Mouse (Mus musculus): ENCODE data around the gene Samd4. TPM values are rescaled to one million over a fixed set of nuclear protein-coding genes. Genes with fewer than 3 reads are reported as not detected.
A peak's percentile ranks its signal among the peaks of the same experiment; 100 is the strongest.

The Samd4 gene
- total and polyA plus RNA-seq, 2 experiments: 1.6 TPM

DNA sequence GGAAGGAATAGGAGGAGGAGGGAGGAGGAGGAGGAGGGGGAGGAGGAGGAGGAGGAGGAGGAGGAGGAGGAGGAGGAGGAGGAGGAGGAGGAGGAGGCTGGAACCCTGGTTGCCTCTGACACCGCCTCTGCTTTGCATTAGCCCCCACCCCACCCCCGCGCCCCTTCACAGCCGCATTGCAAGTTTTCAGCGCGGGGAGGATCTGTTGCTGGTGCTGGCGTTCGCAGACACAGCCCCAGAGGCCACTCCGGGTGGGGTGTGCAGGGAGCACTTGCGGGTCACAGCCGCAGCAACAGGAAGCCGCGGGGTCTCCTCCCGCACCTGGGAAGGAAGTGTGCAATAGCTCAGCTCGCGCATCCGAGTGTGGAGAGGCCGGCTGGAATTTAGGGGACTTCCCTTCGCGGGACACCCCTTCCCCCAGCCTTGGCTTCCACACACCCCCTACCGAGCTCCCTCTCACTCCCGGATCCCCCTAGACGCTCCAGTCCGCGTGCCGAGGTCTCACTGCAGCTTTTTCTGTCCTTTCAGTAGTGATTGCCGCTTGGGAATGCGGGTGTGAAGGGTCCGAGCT is 1.3 kb downstream of the Samd4 start:
- H3K4me1 ChIP-seq (ENCODE audit: control insufficient read depth, insufficient read depth, low read length): peaks cover 4% of the 10 kb centered on the region
- WGBS: under 1% methylated on average over 28 of the region's 29 CpGs
- H3K9ac ChIP-seq (ENCODE audit: low read depth, low read length): peak overlapping the region; percentile 65
- no peaks in the 10 kb centered on the region for H3K36me3 ChIP-seq (ENCODE audit: control insufficient read depth, insufficient read depth, low read length)
- no peak for TF ChIP-seq POLR2A (IDR thresholded peaks at IDR 0.05; ENCODE audit: extremely low read depth, insufficient read depth, low read length)
- no peak for TF ChIP-seq CTCF (IDR thresholded peaks at IDR 0.05; ENCODE audit: low read depth, low read length)
- no peaks in the 10 kb centered on the region for H3K27me3 ChIP-seq (ENCODE audit: control insufficient read depth, insufficient read depth, low read length)
- peak overlapping the region; percentile 80 for H3K4me3 ChIP-seq (ENCODE audit: insufficient read depth, low read depth, low read length)
- no peaks in the 10 kb centered on the region for H3K79me2 ChIP-seq (ENCODE audit: control insufficient read depth, insufficient read depth, low read length)
- no peak for DNase-seq (ENCODE audit: extremely low read depth, low read depth, low spot score)
- H3K27ac ChIP-seq (replicated peaks; ENCODE audit: insufficient read depth, low read depth, low read length): no peak overlapping the region

DNA sequence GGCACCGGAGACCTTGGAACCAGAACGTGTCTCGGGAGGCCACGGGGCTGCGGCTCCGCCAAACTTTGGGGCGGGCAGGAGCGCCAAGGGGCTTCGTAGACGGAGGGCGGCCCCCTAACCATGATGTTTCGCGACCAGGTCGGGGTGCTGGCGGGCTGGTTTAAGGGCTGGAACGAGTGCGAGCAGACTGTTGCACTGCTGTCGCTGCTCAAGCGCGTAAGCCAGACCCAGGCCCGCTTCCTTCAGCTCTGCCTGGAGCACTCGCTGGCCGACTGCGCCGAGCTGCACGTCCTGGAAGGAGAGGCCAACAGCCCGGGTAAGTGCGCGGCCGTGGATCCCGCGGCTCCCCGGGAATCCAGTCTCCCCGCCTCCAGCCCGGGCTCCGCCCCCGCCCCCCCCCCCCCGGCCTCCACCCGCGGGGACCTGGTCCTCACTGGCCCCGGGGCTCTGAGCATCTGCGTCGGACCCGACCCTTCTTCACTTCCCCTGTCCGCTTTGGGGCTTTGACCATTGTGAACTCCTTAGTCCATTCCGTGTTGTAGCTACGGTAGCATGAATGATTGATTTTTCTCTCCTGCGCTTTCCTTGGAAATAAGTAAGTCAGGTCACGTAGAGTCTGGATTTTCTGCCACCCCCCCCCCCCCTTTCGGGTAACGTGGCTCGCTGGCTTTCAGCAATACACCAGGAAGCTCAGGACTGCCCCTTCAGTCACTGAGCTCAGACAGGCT is 2.2 kb downstream of the Samd4 start:
- peak overlapping the region; percentile 79 for H3K9ac ChIP-seq (ENCODE audit: low read depth, low read length)
- no peak overlapping the region for H3K27ac ChIP-seq (replicated peaks; ENCODE audit: insufficient read depth, low read depth, low read length)
- H3K79me2 ChIP-seq (ENCODE audit: control insufficient read depth, insufficient read depth, low read length): no peaks in the 10 kb centered on the region
- peak overlapping the region; percentile 72 for H3K4me3 ChIP-seq (ENCODE audit: insufficient read depth, low read depth, low read length)
- H3K4me1 ChIP-seq (ENCODE audit: control insufficient read depth, insufficient read depth, low read length): peaks cover 4% of the 10 kb centered on the region
- H3K36me3 ChIP-seq (ENCODE audit: control insufficient read depth, insufficient read depth, low read length): no peaks in the 10 kb centered on the region
- H3K27me3 ChIP-seq (ENCODE audit: control insufficient read depth, insufficient read depth, low read length): no peaks in the 10 kb centered on the region
- DNase-seq (ENCODE audit: extremely low read depth, low read depth, low spot score): no peak
- WGBS: under 1% methylated on average over 50 of the region's 52 CpGs
- TF ChIP-seq CTCF (IDR thresholded peaks at IDR 0.05; ENCODE audit: low read depth, low read length): no peak
- 0 out of 2 replicates have a peak, but pooled peaks have one; percentile 18 for TF ChIP-seq POLR2A (IDR thresholded peaks at IDR 0.05; ENCODE audit: extremely low read depth, insufficient read depth, low read length)

DNA sequence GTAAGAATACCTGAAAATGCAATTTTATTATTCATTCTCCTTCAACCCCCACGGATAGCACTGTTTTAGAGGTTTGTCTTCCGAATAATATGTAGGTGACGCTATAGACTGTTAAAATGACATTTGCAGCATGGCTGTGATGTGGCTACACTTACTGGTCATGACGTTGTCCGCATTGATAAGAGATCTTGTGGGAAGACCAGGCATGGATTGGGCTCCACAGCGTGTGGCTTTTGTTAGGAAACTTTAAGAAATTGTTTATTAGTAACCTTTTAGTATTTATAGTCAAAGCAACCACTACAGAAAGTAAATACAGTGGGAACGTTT is 2.7 kb downstream of the Samd4 start:
- Histone ChIP-seq H3K4me1 (ENCODE audit: control insufficient read depth, insufficient read depth, low read length) (peaks cover 4% of the 10 kb centered on the region), H3K4me3 (ENCODE audit: insufficient read depth, low read depth, low read length) (no peak overlapping the region), H3K27me3 (ENCODE audit: control insufficient read depth, insufficient read depth, low read length) (no peaks in the 10 kb centered on the region), H3K36me3 (ENCODE audit: control insufficient read depth, insufficient read depth, low read length) (no peaks in the 10 kb centered on the region), H3K79me2 (ENCODE audit: control insufficient read depth, insufficient read depth, low read length) (no peaks in the 10 kb centered on the region), H3K27ac (replicated peaks; ENCODE audit: insufficient read depth, low read depth, low read length) (no peak overlapping the region), H3K9ac (ENCODE audit: low read depth, low read length) (no peak overlapping the region)
- DNase-seq (ENCODE audit: extremely low read depth, low read depth, low spot score): no peak
- 34% methylated on average over 7 of the region's 7 CpGs for WGBS
- no peak for TF ChIP-seq POLR2A (IDR thresholded peaks at IDR 0.05; ENCODE audit: extremely low read depth, insufficient read depth, low read length)
- no peak for TF ChIP-seq CTCF (IDR thresholded peaks at IDR 0.05; ENCODE audit: low read depth, low read length)

DNA sequence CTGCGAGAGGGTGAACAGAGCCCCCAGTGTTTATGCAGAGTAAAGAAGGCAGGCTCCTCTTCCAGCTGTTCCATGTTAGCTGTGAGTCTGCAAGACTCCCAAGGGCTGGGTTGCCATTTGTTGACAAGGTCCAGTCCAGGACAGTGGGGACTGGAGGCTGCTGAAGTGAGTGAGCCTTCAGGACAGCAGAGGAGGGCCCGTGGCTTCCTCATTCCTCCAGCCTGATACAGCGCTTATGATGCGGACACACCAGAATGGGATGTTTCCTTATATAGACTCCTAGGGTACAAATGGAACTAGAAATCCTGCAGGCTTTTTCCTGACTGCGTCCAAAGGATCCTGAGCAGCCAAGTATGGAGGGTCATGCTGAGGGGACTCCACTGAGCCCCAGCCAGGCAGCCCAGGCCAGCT is 3.2 kb downstream of the Samd4 start:
- no peak overlapping the region for H3K4me3 ChIP-seq (ENCODE audit: insufficient read depth, low read depth, low read length)
- TF ChIP-seq CTCF (IDR thresholded peaks at IDR 0.05; ENCODE audit: low read depth, low read length): no peak
- TF ChIP-seq POLR2A (IDR thresholded peaks at IDR 0.05; ENCODE audit: extremely low read depth, insufficient read depth, low read length): no peak

DNA sequence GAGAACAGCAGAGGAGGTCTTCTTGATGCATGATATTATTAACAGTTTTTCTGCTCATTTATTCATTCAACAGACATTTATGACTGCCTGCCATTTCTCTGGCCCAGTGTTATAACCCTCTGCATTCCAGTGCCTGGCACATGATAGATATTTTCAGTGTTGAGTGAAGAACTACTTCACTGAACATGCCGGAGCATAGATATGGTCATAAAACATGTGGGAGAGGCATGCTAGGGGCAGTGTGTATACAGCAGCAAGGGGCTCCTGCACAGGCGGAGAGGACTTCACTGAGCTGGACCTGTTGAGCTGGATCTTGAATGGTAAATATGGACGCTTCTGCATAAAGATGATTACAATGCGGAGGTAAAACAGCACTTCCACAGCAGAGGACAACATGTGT is 6.4 kb downstream of the Samd4 start:
- WGBS: 92% methylated on average over 4 of the region's 4 CpGs
- Histone ChIP-seq H3K9ac (ENCODE audit: low read depth, low read length) (no peak overlapping the region), H3K36me3 (ENCODE audit: control insufficient read depth, insufficient read depth, low read length) (no peaks in the 10 kb centered on the region), H3K27ac (replicated peaks; ENCODE audit: insufficient read depth, low read depth, low read length) (no peak overlapping the region), H3K79me2 (ENCODE audit: control insufficient read depth, insufficient read depth, low read length) (peaks cover 3% of the 10 kb centered on the region; the same call in 1 of the 2 replicates), H3K4me1 (ENCODE audit: control insufficient read depth, insufficient read depth, low read length) (no peaks in the 10 kb centered on the region; the same call in 1 of the 2 replicates), H3K27me3 (ENCODE audit: control insufficient read depth, insufficient read depth, low read length) (no peaks in the 10 kb centered on the region), H3K4me3 (ENCODE audit: insufficient read depth, low read depth, low read length) (no peak overlapping the region)
- DNase-seq (ENCODE audit: extremely low read depth, low read depth, low spot score): no peak
- no peak for TF ChIP-seq POLR2A (IDR thresholded peaks at IDR 0.05; ENCODE audit: extremely low read depth, insufficient read depth, low read length)
- no peak for TF ChIP-seq CTCF (IDR thresholded peaks at IDR 0.05; ENCODE audit: low read depth, low read length)

More for the DNA sequence above, 3.2 kb downstream of the Samd4 start:
- Histone ChIP-seq H3K27me3 (ENCODE audit: control insufficient read depth, insufficient read depth, low read length) (no peaks in the 10 kb centered on the region), H3K4me1 (ENCODE audit: control insufficient read depth, insufficient read depth, low read length) (peaks cover 3% of the 10 kb centered on the region; the same call in 1 of the 2 replicates), H3K36me3 (ENCODE audit: control insufficient read depth, insufficient read depth, low read length) (no peaks in the 10 kb centered on the region), H3K27ac (replicated peaks; ENCODE audit: insufficient read depth, low read depth, low read length) (no peak overlapping the region), H3K79me2 (ENCODE audit: control insufficient read depth, insufficient read depth, low read length) (no peaks in the 10 kb centered on the region), H3K9ac (ENCODE audit: low read depth, low read length) (no peak overlapping the region)
- WGBS: 64% methylated on average over 5 of the region's 5 CpGs
- peak; percentile 30 for DNase-seq (ENCODE audit: extremely low read depth, low read depth, low spot score)

DNA sequence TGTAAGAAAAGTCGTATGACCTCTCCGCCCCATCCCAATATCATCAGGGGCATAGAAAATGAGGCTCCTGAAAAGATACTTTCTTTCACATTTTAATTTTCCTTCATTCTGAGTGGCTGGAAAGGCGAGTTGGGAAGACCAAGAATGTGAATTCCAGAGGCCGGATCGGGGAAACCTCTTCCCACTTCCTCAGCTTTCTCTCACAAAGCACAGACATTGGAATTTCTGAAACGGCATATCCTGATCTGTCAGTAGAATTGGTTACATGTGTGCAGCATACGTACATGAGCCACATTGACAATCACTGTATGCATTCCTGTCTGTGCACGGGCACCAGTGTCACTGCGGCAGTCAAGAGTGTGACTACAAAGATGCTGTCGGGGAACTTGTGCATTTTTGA is 11.3 kb downstream of the Samd4 start:
- DNase-seq (ENCODE audit: extremely low read depth, low read depth, low spot score): no peak
- H3K9ac ChIP-seq (ENCODE audit: low read depth, low read length): no peak overlapping the region
- 93% methylated on average over 10 of the region's 10 CpGs for WGBS

More for the DNA sequence above, 11.3 kb downstream of the Samd4 start:
- Histone ChIP-seq H3K79me2 (ENCODE audit: control insufficient read depth, insufficient read depth, low read length) (peaks cover 3% of the 10 kb centered on the region; the same call in 1 of the 2 replicates), H3K27me3 (ENCODE audit: control insufficient read depth, insufficient read depth, low read length) (no peaks in the 10 kb centered on the region), H3K4me1 (ENCODE audit: control insufficient read depth, insufficient read depth, low read length) (no peaks in the 10 kb centered on the region; the same call in 1 of the 2 replicates), H3K4me3 (ENCODE audit: insufficient read depth, low read depth, low read length) (no peak overlapping the region), H3K27ac (replicated peaks; ENCODE audit: insufficient read depth, low read depth, low read length) (no peak overlapping the region), H3K36me3 (ENCODE audit: control insufficient read depth, insufficient read depth, low read length) (no peaks in the 10 kb centered on the region)
- TF ChIP-seq POLR2A (IDR thresholded peaks at IDR 0.05; ENCODE audit: extremely low read depth, insufficient read depth, low read length): no peak
